Mouse (Mus musculus): Measurements from ENCODE around the gene Rmnd5b.

GRCm38 (mm10) chr11:51621776-51622175 lies 13.9 kb downstream of the Rmnd5b start:
- TF ChIP-seq POLR2A (IDR thresholded peaks at IDR 0.05; ENCODE audit: low read depth, low read length), result no peak
- TF ChIP-seq JUND (conservative IDR thresholded peaks at IDR 0.05; ENCODE audit: low read depth, low read length), result no peak
- TF ChIP-seq MAZ (IDR thresholded peaks at IDR 0.05; ENCODE audit: low read depth, low read length), result no peak
- no peak for TF ChIP-seq TBP (conservative IDR thresholded peaks at IDR 0.05; ENCODE audit: low read depth, low read length)
- TF ChIP-seq CHD2 (IDR thresholded peaks at IDR 0.05; ENCODE audit: low read length), result no peak
- TF ChIP-seq BHLHE40 (IDR thresholded peaks at IDR 0.05; ENCODE audit: low read depth, low read length), result no peak
- TF ChIP-seq CTCF (conservative IDR thresholded peaks at IDR 0.05 in 1 of 2, IDR thresholded peaks at IDR 0.05 in 1 of 2; ENCODE audit: low read depth in 2 of 2, low read length in 2 of 2), result no peak
- no peak for TF ChIP-seq UBTF (IDR thresholded peaks at IDR 0.05; ENCODE audit: low read depth, low read length)
- no peak for TF ChIP-seq ZC3H11A (IDR thresholded peaks at IDR 0.05; ENCODE audit: low read depth, low read length)
- TF ChIP-seq CHD1 (IDR thresholded peaks at IDR 0.05; ENCODE audit: low read depth, low read length), result no peak

Data from CH12.LX (cell line).